Mouse (Mus musculus) layer of hippocampus, adult 9-11 months (tissue): Measurements from ENCODE around the gene Ppfia4.

Experiments used
- DNase-seq: peaks from one replicate; pipeline ENCODE4 v3.0.0; 2022

The Ppfia4 gene

DNA sequence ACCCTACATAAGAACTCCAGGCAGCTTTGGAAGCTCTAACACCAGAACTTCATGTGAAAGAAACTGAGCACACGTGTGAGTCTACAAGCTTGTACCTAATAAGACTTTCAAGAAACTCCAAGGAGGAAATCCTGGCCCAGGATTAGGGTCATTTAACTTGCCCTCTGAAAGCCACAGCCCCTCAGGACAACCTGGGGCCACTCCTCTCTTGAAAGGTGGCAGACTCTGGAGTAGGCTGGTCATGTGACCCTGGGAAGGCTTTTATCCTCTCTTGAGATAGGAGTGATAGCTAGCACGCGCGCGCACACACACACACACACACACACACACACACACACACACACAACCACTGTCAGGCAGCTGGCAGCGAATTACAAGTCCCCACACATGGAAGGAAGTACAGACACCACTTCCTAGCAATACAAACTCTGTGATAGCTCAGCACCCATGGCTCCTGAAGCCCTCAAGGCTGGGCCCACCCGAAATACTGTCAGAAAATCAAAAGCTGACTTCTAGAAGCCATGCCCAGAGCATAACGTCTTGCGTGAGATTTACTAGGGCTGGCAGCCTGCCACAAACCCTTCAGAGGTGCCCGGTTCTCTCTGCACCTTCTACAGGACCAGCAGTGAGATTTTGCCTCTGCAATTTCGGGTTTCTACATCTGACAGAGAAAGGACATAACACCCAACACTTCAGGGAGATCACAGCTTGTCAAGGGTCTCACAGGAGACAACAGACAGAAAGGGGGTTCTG is 4.4 kb upstream of the Ppfia4 start:
- no peak for DNase-seq

DNA sequence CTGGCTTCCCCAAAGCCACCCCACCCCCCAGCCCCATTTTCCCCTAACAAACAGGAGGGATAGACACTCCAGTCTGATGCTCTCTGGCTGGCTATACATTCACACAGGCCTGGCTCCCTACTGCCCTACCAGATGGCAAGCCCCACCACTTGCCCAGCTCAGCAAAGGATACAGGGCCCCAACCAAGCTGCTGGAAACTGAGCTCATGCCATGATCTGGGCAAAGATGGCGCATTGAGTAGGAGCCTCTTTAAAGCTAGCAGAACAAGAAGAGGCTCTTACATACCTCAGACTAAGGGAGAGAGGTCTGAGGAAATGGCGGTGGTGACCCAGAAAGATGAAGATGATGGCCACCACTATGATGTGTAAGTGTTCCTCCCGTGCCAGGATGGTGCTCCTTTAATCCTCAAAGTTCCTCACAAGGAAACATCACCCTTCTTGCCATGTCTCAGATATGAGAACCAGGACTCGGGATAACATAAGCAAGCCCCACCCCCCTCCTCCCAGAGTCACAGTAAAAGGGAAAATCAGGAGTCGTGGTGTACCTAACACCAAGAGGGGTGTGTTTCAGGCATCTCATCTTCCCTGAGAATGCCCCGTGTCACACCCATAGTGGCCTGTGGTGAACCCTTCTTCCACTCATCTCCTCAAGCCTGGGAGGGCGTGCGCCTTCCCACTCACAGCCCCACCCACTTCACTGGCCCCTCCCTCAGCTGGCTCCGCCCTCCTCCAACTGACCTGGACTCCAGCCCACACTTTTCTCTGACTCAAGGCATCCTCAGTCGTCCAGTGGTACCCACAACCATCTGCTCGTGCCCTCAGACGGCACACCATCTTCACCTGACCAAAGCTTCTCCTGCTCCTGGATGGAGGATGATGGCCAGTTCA is 3.4 kb upstream of the Ppfia4 start:
- no peak for DNase-seq

DNA sequence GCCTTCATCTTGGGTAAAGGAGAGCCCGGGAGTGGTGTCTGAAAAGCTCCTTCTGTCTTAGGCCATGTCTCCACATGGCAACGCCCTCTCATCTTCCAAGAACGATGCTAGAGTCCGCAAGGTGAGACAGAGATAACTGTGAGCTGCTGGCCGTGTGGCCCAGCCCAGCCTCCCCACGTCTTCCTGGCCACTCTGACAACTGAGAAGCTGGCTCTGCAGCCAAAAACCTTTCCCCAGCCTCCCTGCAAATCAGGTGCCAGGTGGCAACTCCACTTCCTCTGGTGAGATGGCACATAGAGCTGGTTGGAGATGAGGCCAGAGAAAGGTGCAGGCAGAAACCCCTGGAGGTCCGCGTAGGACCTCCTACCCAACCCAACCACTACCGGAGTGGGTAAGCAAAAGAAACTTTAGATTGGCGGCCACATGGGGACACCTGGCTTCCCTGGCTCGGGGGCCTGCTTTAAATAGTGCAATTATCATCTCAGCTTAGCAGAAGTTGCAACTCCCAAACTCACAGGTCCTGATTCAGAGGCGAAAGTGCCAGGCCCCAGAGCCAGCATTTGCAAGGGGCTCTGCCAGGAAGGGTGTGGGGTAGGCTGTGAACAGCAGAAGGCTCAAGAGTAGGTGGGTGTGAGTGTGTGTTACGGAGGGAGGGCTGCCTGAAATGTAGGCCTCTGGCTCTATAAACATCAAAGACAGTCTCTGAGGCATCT is 2.6 kb upstream of the Ppfia4 start:
- peak; percentile 74 for DNase-seq

DNA sequence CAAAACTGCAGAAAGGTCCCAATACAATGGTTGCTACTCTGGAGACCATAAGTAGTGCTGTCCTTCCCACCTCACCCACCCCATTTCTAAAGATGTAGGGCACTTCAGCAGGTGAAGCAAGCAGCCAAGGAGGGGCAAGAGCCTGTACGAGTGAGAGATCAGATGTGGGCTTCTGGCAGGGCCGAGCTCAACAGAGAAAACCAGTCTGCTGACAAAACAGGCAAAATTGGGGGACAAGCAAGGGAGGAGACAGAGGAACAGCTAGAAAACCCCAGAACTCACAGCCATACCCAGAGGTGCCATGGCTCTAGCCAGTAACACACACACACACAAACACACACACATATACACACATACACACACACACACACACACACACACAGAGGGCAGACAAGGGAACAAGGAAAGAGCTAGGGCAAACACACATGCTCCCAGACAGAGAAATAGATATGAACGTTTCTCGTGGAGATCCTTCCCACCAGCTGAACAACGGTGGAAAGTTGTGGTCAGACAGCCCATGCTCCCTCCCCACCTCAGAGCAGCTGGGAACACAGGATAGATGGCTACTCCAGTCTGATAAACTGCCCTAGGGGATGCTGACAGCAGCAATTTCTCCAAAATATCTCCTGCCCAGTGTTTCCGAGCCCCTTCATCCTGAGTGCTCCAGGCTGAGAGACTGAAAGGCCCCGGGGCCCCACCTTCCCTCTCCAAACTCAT is 1.5 kb upstream of the Ppfia4 start:
- no peak for DNase-seq

- no peak for DNase-seq
Measured at GRCm38 (mm10) chr1:134333371-134334110, 813 bp upstream of the Ppfia4 start.

GRCm38 (mm10) chr1:134331879-134332635 is 671 bp downstream of the Ppfia4 start:
- peak; percentile 65 for DNase-seq

- no peak for DNase-seq
Measured at GRCm38 (mm10) chr1:134326841-134327346, 5.8 kb downstream of the Ppfia4 start.

- DNase-seq, result peak; percentile 60
Measured at GRCm38 (mm10) chr1:134322591-134322990, 10.1 kb downstream of the Ppfia4 start.

DNA sequence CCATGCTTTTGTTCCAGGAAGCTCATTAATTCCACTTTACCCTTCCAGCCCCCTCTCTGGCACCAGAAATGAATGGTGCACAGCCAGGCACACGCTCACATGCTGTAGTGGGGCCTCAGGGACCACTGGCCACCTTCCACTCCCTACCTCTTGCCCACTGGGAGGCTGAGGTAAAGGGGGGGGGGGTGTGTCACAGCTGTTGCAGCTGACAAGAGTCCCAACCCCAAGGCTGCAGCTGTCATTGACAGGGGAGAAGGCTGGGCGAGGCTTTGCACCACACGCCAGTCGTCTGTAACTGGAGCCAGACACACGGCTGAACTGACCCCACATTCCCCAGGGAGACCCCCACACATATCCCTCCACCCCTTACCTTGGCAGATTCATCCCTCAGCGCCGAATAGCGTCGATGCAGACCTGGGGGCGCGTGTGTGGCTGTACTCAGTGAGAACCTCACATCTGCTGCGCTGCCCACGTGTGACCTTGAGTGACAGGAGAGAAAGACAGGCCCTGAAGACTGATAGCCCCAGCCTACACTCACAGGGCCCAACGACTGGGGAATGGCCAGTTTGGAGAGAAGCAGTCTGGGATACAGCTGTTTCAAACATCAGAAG is 11.9 kb downstream of the Ppfia4 start:
- no peak for DNase-seq

- no peak for DNase-seq
Measured at GRCm38 (mm10) chr1:134318261-134318660, 14.5 kb downstream of the Ppfia4 start.

GRCm38 (mm10) chr1:134316361-134316760 is 16.4 kb downstream of the Ppfia4 start:
- no peak for DNase-seq

- no peak for DNase-seq
Measured at GRCm38 (mm10) chr1:134315181-134315580, 17.5 kb downstream of the Ppfia4 start.

GRCm38 (mm10) chr1:134311760-134312159 is 21.0 kb downstream of the Ppfia4 start:
- DNase-seq, result peak; percentile 60

DNA sequence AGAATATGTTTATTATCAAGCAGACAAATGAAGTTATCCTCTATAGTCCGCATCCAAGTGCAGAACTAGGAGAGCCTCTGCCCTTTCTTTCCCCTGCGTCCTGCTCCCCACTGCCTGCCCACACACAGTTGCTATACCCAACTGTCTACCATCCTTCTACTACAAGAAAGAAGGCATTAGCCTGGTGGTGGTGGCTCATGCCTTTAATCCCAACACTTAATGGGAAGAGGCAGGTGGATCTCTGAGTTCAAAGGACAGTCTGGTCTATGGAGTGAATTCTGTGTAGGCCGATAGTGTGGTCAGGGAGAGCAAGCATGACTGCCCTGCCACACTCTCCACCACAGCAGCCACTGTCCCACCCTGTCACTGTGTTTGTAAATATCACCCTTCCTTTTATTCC is 22.0 kb downstream of the Ppfia4 start:
- no peak for DNase-seq

GRCm38 (mm10) chr1:134310291-134310690 is 22.4 kb downstream of the Ppfia4 start:
- no peak for DNase-seq

GRCm38 (mm10) chr1:134307409-134307808 is 25.3 kb downstream of the Ppfia4 start:
- DNase-seq, result no peak

GRCm38 (mm10) chr1:134304940-134305339 is 27.8 kb downstream of the Ppfia4 start:
- DNase-seq, result no peak

DNA sequence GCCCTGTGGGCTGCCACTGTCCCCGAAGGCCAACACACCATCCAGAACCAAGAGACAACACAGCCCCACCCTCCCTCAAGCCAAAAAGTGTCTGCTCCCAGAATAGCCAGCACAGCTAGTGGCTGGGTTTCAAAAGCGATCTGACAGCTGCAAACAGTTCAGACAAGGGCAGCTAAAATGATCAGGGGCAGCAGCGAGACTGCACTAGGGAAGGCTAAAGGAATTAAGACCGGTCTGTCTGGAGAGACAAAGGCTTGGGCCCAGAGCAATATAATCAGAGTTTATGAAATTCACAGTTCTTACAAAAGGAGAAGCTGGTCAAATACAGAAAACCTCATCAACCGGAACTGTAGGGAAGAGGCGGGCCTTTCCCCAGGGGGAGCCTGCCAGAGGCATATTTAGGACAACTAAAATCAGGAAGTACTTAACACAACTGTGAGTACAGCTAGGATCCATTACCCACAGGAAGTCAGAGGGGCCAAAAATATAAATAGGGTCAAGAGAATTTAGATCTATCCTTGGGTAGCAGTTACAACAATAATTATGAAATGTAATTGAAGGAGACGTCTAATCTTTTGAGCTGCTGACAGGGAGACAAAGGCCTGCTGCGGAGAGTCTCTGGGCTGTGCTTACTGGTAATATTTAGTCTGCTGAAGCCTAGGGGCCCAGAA is 30.0 kb downstream of the Ppfia4 start:
- DNase-seq, result peak; percentile 77

GRCm38 (mm10) chr1:134298636-134299411 is 33.9 kb downstream of the Ppfia4 start:
- DNase-seq, result no peak
